Mouse (Mus musculus): ENCODE results near the gene Ccnd2. TPM values are rescaled to one million over a fixed set of nuclear protein-coding genes. Genes with fewer than 3 reads are reported as not detected.

Gene Ccnd2
- polyA plus RNA-seq, 1 experiment from 2014 or later = 500 TPM

DNA sequence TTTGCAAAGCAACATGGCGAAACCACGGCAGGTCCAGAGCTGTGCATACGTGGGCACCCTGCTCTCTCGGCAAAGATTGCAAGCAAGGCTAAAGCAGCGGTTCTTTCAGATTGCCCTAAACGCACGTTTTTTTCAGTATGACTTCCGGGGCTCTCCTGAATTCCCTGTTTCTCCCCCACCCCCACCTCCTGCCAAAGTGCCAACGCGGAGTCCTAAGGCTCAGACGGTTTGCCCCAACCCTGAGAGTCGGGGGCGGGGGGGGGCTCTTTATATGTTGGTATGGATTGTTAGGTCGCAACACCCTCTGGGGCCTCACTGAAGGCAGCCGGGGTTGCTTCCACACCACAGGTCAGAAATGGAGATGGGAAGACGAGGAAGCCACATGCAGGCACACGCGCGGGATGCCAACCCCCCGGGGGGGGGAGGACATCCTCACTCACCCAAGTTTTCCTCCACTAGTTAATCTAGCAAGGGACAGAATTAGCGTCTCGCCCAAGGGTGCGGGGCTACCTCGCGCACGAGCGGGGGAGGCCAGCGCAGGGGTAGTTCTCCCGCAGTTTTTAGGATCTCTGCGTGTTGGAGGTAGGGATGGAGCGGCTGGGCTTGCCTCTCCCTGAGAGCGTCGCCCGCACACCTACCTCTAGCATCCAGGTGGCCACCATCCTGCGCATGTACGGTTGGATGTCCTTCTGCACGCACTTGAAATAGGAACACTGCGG lies 1.9 kb downstream of the Ccnd2 start:
- ATAC-seq (ENCODE audit: low read depth) = no peak
- H3K9ac ChIP-seq (ENCODE audit: low read length) = peak overlapping the region; percentile 84
- H3K36me3 ChIP-seq (ENCODE audit: control insufficient read depth, insufficient read depth, low read length) = peaks cover 6% of the 10 kb centered on the region; the same call in 1 of the 2 replicates
- peak overlapping the region; percentile 81 for H3K4me3 ChIP-seq (ENCODE audit: low read length)
- H3K4me1 ChIP-seq (replicated peaks; ENCODE audit: control insufficient read depth, insufficient read depth, low read length) = peaks cover 52% of the 10 kb centered on the region
- H3K27ac ChIP-seq (ENCODE audit: low read length) = peak overlapping the region; percentile 66
- peak overlapping the region; percentile 61 for H3K4me2 ChIP-seq (ENCODE audit: low read depth, low read length)
- H3K27me3 ChIP-seq (ENCODE audit: control insufficient read depth, insufficient read depth, low read depth, low read length) = no peaks in the 10 kb centered on the region
- under 1% methylated on average over 38 of the region's 38 CpGs for WGBS
- no peaks in the 10 kb centered on the region for H3K9me3 ChIP-seq (ENCODE audit: control insufficient read depth, low read length)

GRCm38 (mm10) chr6:127149303-127149943 lies 2.6 kb downstream of the Ccnd2 start:
- Histone ChIP-seq H3K9me3 (ENCODE audit: control insufficient read depth, low read length) (no peaks in the 10 kb centered on the region), H3K9ac (ENCODE audit: low read length) (peak overlapping the region; percentile 84), H3K27me3 (ENCODE audit: control insufficient read depth, insufficient read depth, low read depth, low read length) (no peaks in the 10 kb centered on the region), H3K4me1 (replicated peaks; ENCODE audit: control insufficient read depth, insufficient read depth, low read length) (peaks cover 48% of the 10 kb centered on the region), H3K36me3 (ENCODE audit: control insufficient read depth, insufficient read depth, low read length) (peaks cover 6% of the 10 kb centered on the region; the same call in 1 of the 2 replicates), H3K27ac (ENCODE audit: low read length) (peak overlapping the region; percentile 66), H3K4me3 (ENCODE audit: low read length) (peak overlapping the region; percentile 81), H3K4me2 (ENCODE audit: low read depth, low read length) (peak overlapping the region; percentile 61)
- WGBS = under 1% methylated on average over 30 of the region's 30 CpGs
- ATAC-seq (ENCODE audit: low read depth) = no peak

DNA sequence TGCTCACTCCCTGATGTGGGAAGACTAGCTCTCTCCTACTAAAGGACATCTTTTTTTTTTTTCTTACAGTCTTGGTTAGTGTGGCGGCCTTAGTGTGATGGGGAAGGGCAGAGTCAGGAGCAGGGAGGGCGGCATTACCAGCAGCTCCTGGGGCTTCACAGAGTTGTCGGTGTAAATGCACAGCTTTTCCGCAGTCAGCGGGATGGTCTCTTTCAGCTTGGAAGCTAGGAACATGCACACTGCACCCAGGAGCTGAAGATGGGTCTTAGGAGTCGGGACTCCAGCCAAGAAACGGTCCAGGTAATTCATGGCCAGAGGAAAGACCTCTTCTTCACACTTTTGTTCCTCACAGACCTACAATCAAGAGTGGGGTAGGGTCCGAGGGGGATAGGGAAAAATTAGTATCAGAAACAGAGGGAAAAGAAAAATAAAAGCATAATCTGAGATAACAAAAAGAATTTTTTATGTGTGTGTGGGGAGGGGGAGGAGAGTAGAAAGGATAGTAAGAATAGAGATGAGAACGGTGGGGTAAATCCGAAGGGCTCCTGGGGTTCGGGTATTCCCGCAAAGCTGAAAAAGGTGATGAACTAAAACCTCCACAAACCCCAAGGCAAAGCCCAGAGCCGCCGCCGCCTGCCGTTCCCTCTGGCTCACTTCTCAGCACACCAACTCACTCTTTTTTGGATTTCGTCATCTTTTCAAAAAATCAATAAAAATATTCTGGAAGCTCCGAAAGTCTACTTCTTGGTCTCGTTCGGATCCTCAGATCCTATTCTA lies 3.3 kb downstream of the Ccnd2 start:
- Histone ChIP-seq H3K27me3 (ENCODE audit: control insufficient read depth, insufficient read depth, low read depth, low read length) (no peaks in the 10 kb centered on the region), H3K9me3 (ENCODE audit: control insufficient read depth, low read length) (no peaks in the 10 kb centered on the region), H3K9ac (ENCODE audit: low read length) (peak overlapping the region; percentile 84), H3K36me3 (ENCODE audit: control insufficient read depth, insufficient read depth, low read length) (peaks cover 6% of the 10 kb centered on the region; the same call in 1 of the 2 replicates), H3K4me3 (ENCODE audit: low read length) (peak overlapping the region; percentile 81), H3K27ac (ENCODE audit: low read length) (no peak overlapping the region; the same call in 1 of the 2 replicates), H3K4me1 (replicated peaks; ENCODE audit: control insufficient read depth, insufficient read depth, low read length) (peaks cover 42% of the 10 kb centered on the region), H3K4me2 (ENCODE audit: low read depth, low read length) (peak overlapping the region; percentile 61)
- 11% methylated on average over 20 of the region's 20 CpGs for WGBS
- no peak for ATAC-seq (ENCODE audit: low read depth)

DNA sequence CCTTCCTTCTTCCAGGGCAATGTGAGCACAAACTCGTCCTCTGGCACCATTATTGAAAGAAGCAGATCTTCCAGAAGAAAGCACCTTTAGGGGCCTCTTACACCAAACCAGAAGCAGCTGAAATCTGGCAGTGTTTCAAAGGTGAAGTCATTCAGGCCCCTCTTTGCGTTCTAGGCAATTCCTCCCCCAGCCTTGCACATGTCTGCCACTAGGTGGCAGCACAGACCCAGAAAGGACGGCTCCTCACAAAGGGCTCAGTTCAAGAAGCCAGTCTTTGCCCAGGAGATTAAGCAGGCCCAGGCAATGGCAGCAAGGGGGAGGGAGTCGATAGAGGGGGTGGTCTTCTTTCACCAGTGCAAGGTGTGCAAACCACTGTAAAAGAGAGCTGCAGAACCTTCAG lies 4.3 kb downstream of the Ccnd2 start:
- H3K27ac ChIP-seq (ENCODE audit: low read length) = no peak overlapping the region; the same call in 1 of the 2 replicates
- no peaks in the 10 kb centered on the region for H3K9me3 ChIP-seq (ENCODE audit: control insufficient read depth, low read length)
- H3K27me3 ChIP-seq (ENCODE audit: control insufficient read depth, insufficient read depth, low read depth, low read length) = no peaks in the 10 kb centered on the region
- ATAC-seq (ENCODE audit: low read depth) = 0 out of 2 replicates have a peak, but pooled peaks have one; percentile 6
- H3K4me3 ChIP-seq (ENCODE audit: low read length) = no peak overlapping the region
- H3K4me2 ChIP-seq (ENCODE audit: low read depth, low read length) = 0 out of 2 replicates have a peak overlapping the region, but pooled peaks have one; percentile 61
- H3K36me3 ChIP-seq (ENCODE audit: control insufficient read depth, insufficient read depth, low read length) = peaks cover 6% of the 10 kb centered on the region
- H3K4me1 ChIP-seq (replicated peaks; ENCODE audit: control insufficient read depth, insufficient read depth, low read length) = peaks cover 39% of the 10 kb centered on the region
- H3K9ac ChIP-seq (ENCODE audit: low read length) = no peak overlapping the region
- WGBS = 0% methylated on average over 4 of the region's 4 CpGs

DNA sequence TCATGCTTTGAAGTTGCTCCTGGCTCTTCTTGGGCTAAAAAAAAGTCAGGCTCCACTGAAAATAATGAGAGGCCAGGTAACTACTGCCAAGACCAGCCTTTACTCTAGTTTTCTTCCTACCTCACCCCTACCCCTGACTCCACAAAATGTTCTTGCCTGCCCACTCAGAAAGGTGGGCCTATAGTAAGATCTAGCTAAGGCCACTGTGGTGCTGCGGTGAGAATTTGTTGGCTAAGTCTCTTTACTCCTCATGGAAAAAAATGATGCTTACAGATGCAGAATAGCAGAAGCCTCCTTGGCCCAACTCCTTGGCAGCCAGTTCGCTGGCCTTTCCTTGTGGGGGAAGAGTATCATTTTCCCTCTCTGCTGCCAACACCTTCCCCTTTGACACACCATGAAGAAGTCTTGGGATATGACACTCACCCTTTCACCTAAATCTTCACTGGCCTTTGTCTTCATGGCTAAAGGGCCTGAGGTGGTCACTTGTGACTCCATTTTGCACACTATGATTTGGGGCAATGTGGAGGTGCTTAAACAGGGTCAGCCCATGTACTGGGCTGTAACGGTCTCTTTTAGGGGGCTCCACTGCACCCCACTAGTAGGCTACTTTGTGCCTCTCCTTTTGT lies 5.6 kb downstream of the Ccnd2 start:
- no peak overlapping the region for H3K9ac ChIP-seq (ENCODE audit: low read length)
- 75% methylated on average over 3 of the region's 3 CpGs for WGBS

DNA sequence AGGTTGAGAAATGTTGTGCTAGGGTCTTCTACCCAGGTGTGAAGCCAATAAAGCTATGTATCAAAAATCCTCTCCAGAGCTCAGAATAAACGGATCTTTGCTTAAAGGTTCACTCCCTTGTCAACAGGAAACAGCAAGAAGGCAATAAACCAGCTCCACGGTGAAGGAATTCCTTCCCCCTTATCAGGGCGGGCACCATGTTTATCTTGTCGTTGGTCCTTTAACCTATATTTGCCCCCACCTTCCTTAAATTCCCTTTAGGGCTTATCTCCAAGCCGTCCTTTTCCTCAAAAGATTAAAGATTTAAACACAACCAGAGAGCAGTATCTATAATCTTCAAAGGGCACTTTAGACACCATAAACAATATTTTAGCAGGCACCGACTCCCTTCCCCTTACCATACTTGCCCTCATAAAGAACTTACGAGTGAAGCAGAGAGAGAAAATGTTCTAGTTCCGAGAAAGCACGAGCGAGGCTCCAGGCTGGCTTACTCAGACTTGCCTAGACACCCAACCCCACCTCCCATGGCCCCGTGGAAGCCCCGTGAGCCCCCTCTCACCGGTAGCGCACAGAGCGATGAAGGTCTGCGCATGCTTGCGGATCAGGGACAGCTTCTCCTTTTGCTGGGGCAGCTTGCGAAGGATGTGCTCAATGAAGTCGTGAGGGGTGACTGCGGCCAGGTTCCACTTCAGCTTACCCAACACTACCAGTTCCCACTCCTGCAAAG lies 6.4 kb downstream of the Ccnd2 start:
- 51% methylated on average over 20 of the region's 20 CpGs for WGBS
- H3K9ac ChIP-seq (ENCODE audit: low read length) = no peak overlapping the region
- H3K27me3 ChIP-seq (ENCODE audit: control insufficient read depth, insufficient read depth, low read depth, low read length) = no peaks in the 10 kb centered on the region
- peaks cover 6% of the 10 kb centered on the region for H3K36me3 ChIP-seq (ENCODE audit: control insufficient read depth, insufficient read depth, low read length)
- H3K4me3 ChIP-seq (ENCODE audit: low read length) = no peak overlapping the region
- no peaks in the 10 kb centered on the region for H3K9me3 ChIP-seq (ENCODE audit: control insufficient read depth, low read length)
- no peak overlapping the region for H3K27ac ChIP-seq (ENCODE audit: low read length)
- H3K4me1 ChIP-seq (replicated peaks; ENCODE audit: control insufficient read depth, insufficient read depth, low read length) = peaks cover 29% of the 10 kb centered on the region
- no peak overlapping the region for H3K4me2 ChIP-seq (ENCODE audit: low read depth, low read length)
- ATAC-seq (ENCODE audit: low read depth) = no peak

More for the DNA sequence above, 5.6 kb downstream of the Ccnd2 start:
- H3K4me2 ChIP-seq (ENCODE audit: low read depth, low read length) = no peak overlapping the region
- H3K4me1 ChIP-seq (replicated peaks; ENCODE audit: control insufficient read depth, insufficient read depth, low read length) = peaks cover 33% of the 10 kb centered on the region
- H3K4me3 ChIP-seq (ENCODE audit: low read length) = no peak overlapping the region
- no peaks in the 10 kb centered on the region for H3K27me3 ChIP-seq (ENCODE audit: control insufficient read depth, insufficient read depth, low read depth, low read length)
- no peak overlapping the region for H3K27ac ChIP-seq (ENCODE audit: low read length)
- ATAC-seq (ENCODE audit: low read depth) = no peak
- H3K36me3 ChIP-seq (ENCODE audit: control insufficient read depth, insufficient read depth, low read length) = peaks cover 6% of the 10 kb centered on the region
- no peaks in the 10 kb centered on the region for H3K9me3 ChIP-seq (ENCODE audit: control insufficient read depth, low read length)

DNA sequence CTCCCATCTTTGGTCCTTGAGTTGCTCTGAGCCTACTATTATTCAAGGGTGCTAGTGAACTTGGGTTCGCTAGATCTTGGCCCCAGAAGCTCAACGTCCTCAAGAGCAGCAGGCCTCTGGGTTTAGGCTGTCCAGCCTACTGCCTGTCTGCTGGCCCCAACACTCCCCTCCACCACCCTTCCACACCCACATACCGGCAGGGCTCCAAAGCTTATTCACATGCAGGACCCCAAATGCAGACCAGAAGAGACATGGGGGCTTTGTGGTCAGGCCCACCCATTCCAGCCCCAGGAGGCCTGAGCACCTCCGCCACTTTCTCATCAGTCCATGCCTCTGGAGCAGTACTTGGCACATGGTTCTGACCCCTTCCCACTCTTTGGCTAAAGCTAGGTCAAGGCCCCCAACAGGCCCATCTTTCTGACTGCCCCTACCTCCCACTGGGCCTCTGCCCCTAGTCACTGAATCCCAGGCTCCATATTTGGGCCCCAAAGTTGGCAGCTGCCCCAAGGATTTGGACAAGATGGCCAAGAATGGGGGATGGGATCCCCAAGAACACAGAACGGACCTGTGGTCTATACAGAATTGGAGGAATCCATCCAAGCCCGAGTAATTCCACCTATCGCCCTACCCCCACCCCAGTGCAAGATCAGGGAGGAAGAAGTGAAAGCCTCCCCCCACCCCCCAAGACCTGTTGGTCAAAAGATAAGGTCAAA lies 8.3 kb downstream of the Ccnd2 start:
- ATAC-seq (ENCODE audit: low read depth) = no peak
- no peak overlapping the region for H3K4me3 ChIP-seq (ENCODE audit: low read length)
- H3K4me2 ChIP-seq (ENCODE audit: low read depth, low read length) = no peak overlapping the region
- H3K27me3 ChIP-seq (ENCODE audit: control insufficient read depth, insufficient read depth, low read depth, low read length) = no peaks in the 10 kb centered on the region
- peaks cover 28% of the 10 kb centered on the region for H3K4me1 ChIP-seq (replicated peaks; ENCODE audit: control insufficient read depth, insufficient read depth, low read length)
- peaks cover 9% of the 10 kb centered on the region for H3K36me3 ChIP-seq (ENCODE audit: control insufficient read depth, insufficient read depth, low read length)
- no peak overlapping the region for H3K27ac ChIP-seq (ENCODE audit: low read length)
- H3K9me3 ChIP-seq (ENCODE audit: control insufficient read depth, low read length) = no peaks in the 10 kb centered on the region
- H3K9ac ChIP-seq (ENCODE audit: low read length) = no peak overlapping the region
- WGBS = 75% methylated on average over 7 of the region's 7 CpGs

GRCm38 (mm10) chr6:127143124-127143520 lies 8.9 kb downstream of the Ccnd2 start:
- no peak overlapping the region for H3K4me3 ChIP-seq (ENCODE audit: low read length)
- ATAC-seq (ENCODE audit: low read depth) = no peak
- 79% methylated on average over 10 of the region's 10 CpGs for WGBS
- peaks cover 25% of the 10 kb centered on the region for H3K4me1 ChIP-seq (replicated peaks; ENCODE audit: control insufficient read depth, insufficient read depth, low read length)
- H3K36me3 ChIP-seq (ENCODE audit: control insufficient read depth, insufficient read depth, low read length) = peaks cover 14% of the 10 kb centered on the region
- no peaks in the 10 kb centered on the region for H3K27me3 ChIP-seq (ENCODE audit: control insufficient read depth, insufficient read depth, low read depth, low read length)
- H3K4me2 ChIP-seq (ENCODE audit: low read depth, low read length) = no peak overlapping the region
- H3K27ac ChIP-seq (ENCODE audit: low read length) = no peak overlapping the region
- no peaks in the 10 kb centered on the region for H3K9me3 ChIP-seq (ENCODE audit: control insufficient read depth, low read length)
- no peak overlapping the region for H3K9ac ChIP-seq (ENCODE audit: low read length)
